In the genomic region with DNA sequence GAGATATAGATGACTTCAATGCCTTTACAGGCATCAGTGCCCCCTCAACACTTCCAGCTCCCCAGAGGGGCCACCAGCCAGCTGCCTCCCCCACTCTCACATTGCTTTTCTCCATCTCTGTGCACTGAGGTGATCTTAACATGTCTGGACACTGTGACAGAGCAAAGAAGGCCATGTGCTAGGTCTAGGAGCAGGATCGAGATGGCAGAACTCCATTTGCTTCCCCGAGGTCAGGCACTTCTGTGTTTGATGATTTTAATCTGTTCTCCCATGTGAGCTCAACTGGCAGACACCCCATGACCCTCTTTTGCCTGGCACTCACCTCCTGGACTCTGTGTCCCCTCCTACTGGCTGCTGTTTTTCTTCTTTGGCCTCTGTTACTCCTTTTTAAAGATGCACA, we compare ENCODE assay signal across 21 mouse cellular contexts.
DNase-seq lines count a peak whose midpoint lies in the region; ATAC-seq and TF ChIP-seq lines count a peak whose summit lies in the region.
"Had no signal": no experiment of that assay in that cellular context is flagged by ENCODE, and none has a peak within 500 bp of the region (broad histone marks: within the 10 kb centered on the region; RNA-seq: fewer than 3 reads in every experiment).

No protein-coding gene starts in this region.

- TF ChIP-seq EP300 in stomach, postnatal 0 days (optimal IDR thresholded peaks at IDR 0.05): no peak

- 0 out of 2 replicates have a peak, but pooled peaks have one; percentile 9 for TF ChIP-seq CTCF in stomach, postnatal 0 days (IDR thresholded peaks at IDR 0.05; ENCODE audit: low read depth)

- no peaks in the 10 kb centered on the region for H3K27me3 ChIP-seq in intestine, embryonic 14.5 days (replicated peaks; ENCODE audit: control insufficient read depth, insufficient read depth, low read length)
- no peaks in the 10 kb centered on the region for H3K27me3 ChIP-seq in intestine, embryonic 15.5 days (replicated peaks)
- H3K27me3 ChIP-seq in midbrain, embryonic 10.5 days (ENCODE audit: low read depth, poor library complexity, severe bottlenecking): peaks cover 28% of the 10 kb centered on the region
- peaks cover 9% of the 10 kb centered on the region for H3K27me3 ChIP-seq in midbrain, embryonic 13.5 days
- H3K27me3 ChIP-seq in stomach, postnatal 0 days (ENCODE audit: control insufficient read depth, insufficient read depth, low read length): no peaks in the 10 kb centered on the region
- H3K27me3 ChIP-seq: limb, embryonic 13.5 days; Patski had no signal

- H3K4me1 ChIP-seq in intestine, embryonic 14.5 days (replicated peaks; ENCODE audit: control insufficient read depth, insufficient read depth, low read length): peaks cover 4% of the 10 kb centered on the region; the same call in 1 of the 2 replicates
- H3K4me1 ChIP-seq in intestine, embryonic 15.5 days (replicated peaks): peaks cover 15% of the 10 kb centered on the region; the same call in 1 of the 2 replicates
- peaks cover 28% of the 10 kb centered on the region for H3K4me1 ChIP-seq in midbrain, embryonic 10.5 days
- H3K4me1 ChIP-seq in midbrain, embryonic 13.5 days (replicated peaks): no peaks in the 10 kb centered on the region
- no peaks in the 10 kb centered on the region for H3K4me1 ChIP-seq in stomach, postnatal 0 days (replicated peaks; ENCODE audit: control insufficient read depth, insufficient read depth)
- H3K4me1 ChIP-seq: midbrain, embryonic 12.5 days had no signal

- no peak for ATAC-seq in intestine, embryonic 14.5 days (replicated peaks; ENCODE audit: low FRiP score, low TSS enrichment, low read depth)
- no peak for ATAC-seq in intestine, embryonic 15.5 days
- ATAC-seq in midbrain, embryonic 13.5 days: no peak
- ATAC-seq in stomach, postnatal 0 days (ENCODE audit: low FRiP score, low TSS enrichment): no peak
- ATAC-seq: CD4-positive, CD25-positive, alpha-beta regulatory T cell, adult 4 months; Patski had no signal

- H3K36me3 ChIP-seq in intestine, embryonic 14.5 days (ENCODE audit: control insufficient read depth, insufficient read depth, low read length): no peaks in the 10 kb centered on the region
- H3K36me3 ChIP-seq in intestine, embryonic 15.5 days: no peaks in the 10 kb centered on the region
- H3K36me3 ChIP-seq in midbrain, embryonic 10.5 days: no peaks in the 10 kb centered on the region
- H3K36me3 ChIP-seq in midbrain, embryonic 13.5 days: no peaks in the 10 kb centered on the region
- no peaks in the 10 kb centered on the region for H3K36me3 ChIP-seq in stomach, postnatal 0 days (ENCODE audit: control insufficient read depth, insufficient read depth, low read length)
- H3K36me3 ChIP-seq: limb, embryonic 13.5 days; liver, embryonic 13.5 days; midbrain, embryonic 12.5 days had no signal

- H3K4me2 ChIP-seq in intestine, embryonic 14.5 days (ENCODE audit: low read length): no peak overlapping the region
- no peak overlapping the region for H3K4me2 ChIP-seq in intestine, embryonic 15.5 days (replicated peaks)
- H3K4me2 ChIP-seq in midbrain, embryonic 13.5 days (replicated peaks): no peak overlapping the region
- H3K4me2 ChIP-seq in stomach, postnatal 0 days (replicated peaks; ENCODE audit: low read depth): no peak overlapping the region
- H3K4me2 ChIP-seq: limb, embryonic 13.5 days; liver, embryonic 13.5 days; lung, embryonic 14.5 days; midbrain, embryonic 12.5 days had no signal

- DNase-seq in cerebellum, postnatal 10 days: peak; percentile 52
- no peak for DNase-seq in cerebellum, postnatal 14 days
- peak; percentile 50 for DNase-seq in intestine, embryonic 14.5 days (ENCODE audit: low spot score)
- no peak for DNase-seq in midbrain, embryonic 10.5 days (ENCODE audit: low spot score)
- DNase-seq in stomach, postnatal 0 days (ENCODE audit: low spot score): no peak
- no peak for DNase-seq in testis, postnatal 14 days (ENCODE audit: low spot score)
- DNase-seq: adrenal gland, adult 8-10 months; cerebellum, adult 8-10 months; gastrocnemius, adult 2 months; heart, postnatal 4 days; kidney, postnatal 25 days; liver, embryonic 13.5 days; lung, embryonic 14.5 days; thymus, postnatal 25 days had no signal

- H3K9ac ChIP-seq in intestine, embryonic 14.5 days (ENCODE audit: low read length): no peak overlapping the region
- H3K9ac ChIP-seq in intestine, embryonic 15.5 days: no peak overlapping the region
- no peak overlapping the region for H3K9ac ChIP-seq in midbrain, embryonic 13.5 days (replicated peaks)
- H3K9ac ChIP-seq in stomach, postnatal 0 days (ENCODE audit: low read length): no peak overlapping the region
- H3K9ac ChIP-seq: limb, embryonic 13.5 days; liver, embryonic 13.5 days; lung, embryonic 14.5 days; midbrain, embryonic 12.5 days had no signal

- H3K27ac ChIP-seq in intestine, embryonic 14.5 days (ENCODE audit: low read depth): no peak overlapping the region
- no peak overlapping the region for H3K27ac ChIP-seq in intestine, embryonic 15.5 days
- H3K27ac ChIP-seq in midbrain, embryonic 10.5 days (replicated peaks): peak overlapping the region; percentile 10
- no peak overlapping the region for H3K27ac ChIP-seq in midbrain, embryonic 13.5 days
- no peak overlapping the region for H3K27ac ChIP-seq in stomach, postnatal 0 days (replicated peaks)
- H3K27ac ChIP-seq: gastrocnemius, adult 2 months; layer of hippocampus, adult 2 months; limb, embryonic 13.5 days; liver, embryonic 13.5 days; midbrain, embryonic 12.5 days had no signal

- H3K4me3 ChIP-seq in intestine, embryonic 14.5 days (ENCODE audit: low read depth, low read length): no peak overlapping the region
- no peak overlapping the region for H3K4me3 ChIP-seq in intestine, embryonic 15.5 days (replicated peaks)
- H3K4me3 ChIP-seq in midbrain, embryonic 10.5 days: no peak overlapping the region
- no peak overlapping the region for H3K4me3 ChIP-seq in midbrain, embryonic 13.5 days (replicated peaks)
- H3K4me3 ChIP-seq in stomach, postnatal 0 days (ENCODE audit: low read depth, low read length): no peak overlapping the region
- H3K4me3 ChIP-seq: gastrocnemius, adult 2 months; layer of hippocampus, adult 2 months; limb, embryonic 13.5 days; liver, embryonic 13.5 days; midbrain, embryonic 12.5 days had no signal

- no peaks in the 10 kb centered on the region for H3K9me3 ChIP-seq in intestine, embryonic 14.5 days (ENCODE audit: control insufficient read depth, low read length)
- no peaks in the 10 kb centered on the region for H3K9me3 ChIP-seq in intestine, embryonic 15.5 days
- no peaks in the 10 kb centered on the region for H3K9me3 ChIP-seq in midbrain, embryonic 10.5 days (replicated peaks)
- H3K9me3 ChIP-seq in midbrain, embryonic 13.5 days: no peaks in the 10 kb centered on the region
- H3K9me3 ChIP-seq in stomach, postnatal 0 days (ENCODE audit: control insufficient read depth, low read length): no peaks in the 10 kb centered on the region
- H3K9me3 ChIP-seq: limb, embryonic 13.5 days; liver, embryonic 13.5 days; midbrain, embryonic 12.5 days had no signal

- 63% methylated on average over 2 of the region's 2 CpGs for WGBS in intestine, embryonic 14.5 days
- 53% methylated on average over 2 of the region's 2 CpGs for WGBS in intestine, embryonic 15.5 days
- WGBS in midbrain, embryonic 10.5 days: 75% methylated on average over 2 of the region's 2 CpGs
- 42% methylated on average over 2 of the region's 2 CpGs for WGBS in midbrain, embryonic 13.5 days
- 44% methylated on average over 2 of the region's 2 CpGs for WGBS in stomach, postnatal 0 days

Comparison
In these comparisons a context has a peak if more than half of its experiments do, and no peak if none do; other contexts are left out.
1. DNase-seq: peak in cerebellum, postnatal 10 days (2 of 2) and intestine, embryonic 14.5 days (single experiment); none in cerebellum, postnatal 14 days (0 of 2), midbrain, embryonic 10.5 days (single experiment), stomach, postnatal 0 days (single experiment) and testis, postnatal 14 days (single experiment).